Mouse (Mus musculus) liver, adult (tissue): ENCODE data around the gene Ap1b1.

Experiments
- GATA4 ChIP-seq: IDR thresholded peaks from 2 replicates; pipeline ENCODE4 v1.6.1; 2014; ENCODE audit warnings: mild to moderate bottlenecking, low read length; ENCODE audit not compliant: insufficient replicate concordance

Gene Ap1b1

DNA sequence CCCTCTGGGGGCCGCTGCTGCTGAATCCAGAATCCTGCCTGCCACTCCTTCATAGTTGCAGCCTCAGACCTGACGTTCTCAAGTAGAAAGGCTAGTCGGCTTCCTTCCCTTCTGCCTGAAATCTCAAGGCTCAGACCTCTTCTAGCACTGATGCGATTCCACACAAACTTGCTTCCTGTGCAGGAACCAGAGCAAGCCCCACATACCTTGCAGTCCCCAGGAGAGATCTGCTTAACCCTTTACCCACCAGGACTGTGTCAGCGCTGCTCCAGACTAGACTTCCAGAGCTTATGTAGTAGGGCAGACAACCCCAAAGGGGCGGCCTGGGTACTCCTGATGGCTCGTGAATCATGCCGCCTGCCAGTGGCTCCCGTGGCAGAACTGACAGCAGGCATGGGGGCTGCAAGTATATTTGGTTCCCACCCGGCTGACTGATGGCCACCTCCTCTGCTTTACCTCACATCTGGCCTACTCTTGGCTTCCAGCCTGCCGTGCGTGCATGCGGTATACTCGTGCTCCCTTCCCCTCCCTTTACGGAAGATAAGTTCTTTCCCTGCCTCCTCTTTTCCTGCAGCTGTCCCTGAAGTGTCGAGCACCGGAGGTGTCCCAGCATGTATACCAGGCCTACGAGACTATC lies 54.6 kb downstream of the Ap1b1 start:
- TF ChIP-seq GATA4, result no peak

DNA sequence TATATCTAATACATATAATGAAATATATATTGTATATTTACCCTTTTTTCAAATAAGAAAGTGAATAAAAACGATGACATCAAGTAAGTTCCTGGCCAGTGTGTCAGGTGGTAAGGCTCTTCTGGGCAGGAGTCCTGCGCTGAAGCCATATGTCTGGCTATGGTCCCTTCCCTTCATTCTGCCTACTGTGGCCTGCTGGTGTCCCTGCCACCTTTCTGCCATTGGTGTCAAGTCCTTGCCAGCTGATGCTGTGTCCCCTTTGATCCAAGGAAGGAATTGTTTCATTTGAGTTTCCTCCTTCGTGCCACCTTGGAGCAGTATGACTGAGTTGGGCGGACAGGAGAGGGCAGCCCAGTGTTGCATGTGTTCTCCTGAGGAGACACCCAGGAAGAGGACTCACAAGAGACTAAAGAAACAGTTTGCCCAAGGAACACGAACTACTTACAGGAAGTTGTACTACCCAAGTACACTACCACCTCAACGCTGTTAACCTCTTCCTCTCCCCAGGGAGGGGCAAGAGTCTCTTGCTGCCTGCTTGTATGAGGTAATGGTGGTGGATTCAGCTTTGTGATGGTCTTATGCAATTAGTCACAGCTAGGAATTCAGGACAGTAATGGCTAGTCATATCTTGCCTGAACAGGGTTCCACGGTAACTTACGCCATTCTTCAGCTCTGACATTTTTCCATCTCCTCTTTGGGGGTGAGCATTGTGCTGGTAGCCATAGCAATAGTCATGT lies 56.2 kb downstream of the Ap1b1 start:
- TF ChIP-seq GATA4, result no peak

DNA sequence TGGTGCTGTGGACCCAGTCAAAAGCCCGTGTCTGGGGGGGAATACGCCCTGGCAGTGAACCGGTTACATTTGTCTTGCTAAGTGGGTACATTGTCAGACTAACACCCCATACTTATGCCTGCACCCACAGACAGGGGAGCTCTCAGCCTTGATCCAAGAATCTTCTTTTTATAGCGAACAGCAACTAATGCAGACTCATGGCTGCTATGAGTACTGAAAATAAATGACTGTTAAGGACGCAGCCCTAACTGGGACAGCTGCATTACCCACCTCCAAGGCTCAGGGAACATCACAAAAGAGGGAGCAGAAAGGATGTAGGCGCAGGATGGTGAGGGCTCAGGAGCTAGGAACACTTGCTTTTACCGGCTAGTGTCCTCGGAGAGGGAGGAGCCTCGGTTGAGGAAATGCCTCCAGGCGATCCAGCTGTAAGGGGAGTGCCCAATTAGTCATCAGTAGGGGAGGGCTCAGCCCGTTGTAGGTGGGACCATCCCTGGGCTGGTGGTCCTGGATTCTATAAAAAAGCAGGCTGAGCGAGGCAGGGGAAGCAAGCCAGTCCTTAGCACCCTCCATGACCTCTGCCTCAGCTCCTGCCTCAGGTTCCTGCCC lies 59.8 kb downstream of the Ap1b1 start:
- no peak for TF ChIP-seq GATA4

DNA sequence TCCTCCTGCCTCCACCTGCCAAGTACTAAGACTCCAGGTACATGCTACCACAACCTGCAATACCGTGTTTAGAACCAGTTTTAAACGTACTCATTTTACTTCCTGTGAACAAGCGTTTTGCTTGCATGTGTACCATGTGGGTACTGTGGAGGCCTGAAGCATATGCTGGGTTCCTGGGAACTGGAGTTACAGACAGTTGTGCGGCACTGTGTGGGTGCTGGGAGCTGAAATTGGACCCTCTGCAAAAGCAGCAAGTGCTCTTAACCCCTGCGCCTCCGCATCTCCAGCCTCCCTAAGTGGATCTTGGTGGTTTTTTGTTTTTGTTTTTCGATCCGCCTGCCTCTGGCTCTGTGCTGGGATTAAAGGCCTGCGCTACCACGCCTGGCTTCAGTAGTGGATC lies 65.0 kb downstream of the Ap1b1 start:
- TF ChIP-seq GATA4, result no peak

DNA sequence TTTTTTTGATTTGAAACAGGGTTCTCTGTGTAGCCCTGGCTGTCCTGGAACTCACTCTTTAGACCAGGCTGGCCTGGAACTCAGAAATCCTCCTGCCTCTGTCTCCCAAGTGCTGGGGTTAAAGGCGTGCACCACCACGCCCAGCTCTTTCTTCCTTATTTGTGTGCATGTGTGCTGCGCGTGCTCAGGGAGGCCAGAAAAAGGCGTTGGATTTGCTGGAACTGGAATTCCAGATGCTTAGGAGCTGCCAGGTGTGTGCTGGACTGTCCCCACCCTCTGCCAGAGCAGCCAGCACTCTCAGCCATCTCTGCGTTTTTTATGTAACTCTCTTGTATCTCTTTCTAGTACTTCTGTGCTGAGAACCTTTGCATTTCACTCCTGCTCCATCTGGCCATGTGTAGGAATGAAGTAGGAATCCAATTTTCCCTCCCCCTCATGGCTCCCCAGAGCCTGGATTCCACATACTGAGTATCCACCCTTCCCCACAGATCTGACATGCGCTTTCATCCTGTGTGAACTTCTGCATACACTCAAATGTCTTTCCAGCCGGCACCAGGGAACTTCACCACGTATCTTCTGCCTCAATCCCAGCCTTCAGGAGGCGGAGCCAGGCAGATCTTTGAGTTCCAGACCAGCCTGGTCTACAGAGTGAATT lies 65.7 kb downstream of the Ap1b1 start:
- TF ChIP-seq GATA4, result no peak

DNA sequence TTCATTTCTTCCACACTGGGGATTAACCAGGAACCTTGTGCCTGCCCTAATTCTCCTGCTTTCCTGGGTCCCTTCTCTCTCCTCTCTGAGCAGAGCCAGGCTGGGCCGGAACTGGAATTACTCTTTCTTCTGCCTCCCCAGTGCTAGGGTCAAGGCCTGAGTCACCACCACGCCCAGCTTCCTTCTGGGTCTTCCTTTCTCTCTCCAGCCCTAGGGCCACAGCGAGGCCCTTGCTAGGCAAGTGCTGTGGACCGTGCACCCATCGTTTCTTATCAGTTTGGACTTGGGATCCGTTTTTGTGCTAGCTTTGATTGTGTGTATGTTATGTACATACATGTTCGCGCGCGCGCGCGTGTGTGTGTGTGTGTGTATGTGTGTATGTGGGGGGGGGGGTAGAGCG lies 67.5 kb downstream of the Ap1b1 start:
- no peak for TF ChIP-seq GATA4

DNA sequence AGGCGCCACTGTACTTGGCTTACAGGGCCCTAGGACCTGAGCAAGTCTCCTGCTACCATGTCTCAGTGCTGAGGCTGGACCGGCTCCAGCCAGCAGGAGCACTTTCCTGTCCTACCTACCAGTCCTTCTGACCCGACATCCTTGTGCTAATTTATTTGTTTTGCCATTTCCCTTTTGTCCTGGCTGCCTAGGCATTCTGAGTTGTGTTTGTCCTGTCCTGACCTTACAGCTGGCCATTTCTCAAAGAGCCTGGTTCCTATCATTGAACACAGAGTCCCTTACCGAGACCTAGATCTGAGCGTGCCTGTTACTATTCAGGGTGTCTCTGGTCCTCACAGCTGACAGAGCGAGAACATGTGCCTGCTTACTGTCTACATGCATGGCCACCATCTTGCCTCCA lies 68.2 kb downstream of the Ap1b1 start:
- no peak for TF ChIP-seq GATA4

DNA sequence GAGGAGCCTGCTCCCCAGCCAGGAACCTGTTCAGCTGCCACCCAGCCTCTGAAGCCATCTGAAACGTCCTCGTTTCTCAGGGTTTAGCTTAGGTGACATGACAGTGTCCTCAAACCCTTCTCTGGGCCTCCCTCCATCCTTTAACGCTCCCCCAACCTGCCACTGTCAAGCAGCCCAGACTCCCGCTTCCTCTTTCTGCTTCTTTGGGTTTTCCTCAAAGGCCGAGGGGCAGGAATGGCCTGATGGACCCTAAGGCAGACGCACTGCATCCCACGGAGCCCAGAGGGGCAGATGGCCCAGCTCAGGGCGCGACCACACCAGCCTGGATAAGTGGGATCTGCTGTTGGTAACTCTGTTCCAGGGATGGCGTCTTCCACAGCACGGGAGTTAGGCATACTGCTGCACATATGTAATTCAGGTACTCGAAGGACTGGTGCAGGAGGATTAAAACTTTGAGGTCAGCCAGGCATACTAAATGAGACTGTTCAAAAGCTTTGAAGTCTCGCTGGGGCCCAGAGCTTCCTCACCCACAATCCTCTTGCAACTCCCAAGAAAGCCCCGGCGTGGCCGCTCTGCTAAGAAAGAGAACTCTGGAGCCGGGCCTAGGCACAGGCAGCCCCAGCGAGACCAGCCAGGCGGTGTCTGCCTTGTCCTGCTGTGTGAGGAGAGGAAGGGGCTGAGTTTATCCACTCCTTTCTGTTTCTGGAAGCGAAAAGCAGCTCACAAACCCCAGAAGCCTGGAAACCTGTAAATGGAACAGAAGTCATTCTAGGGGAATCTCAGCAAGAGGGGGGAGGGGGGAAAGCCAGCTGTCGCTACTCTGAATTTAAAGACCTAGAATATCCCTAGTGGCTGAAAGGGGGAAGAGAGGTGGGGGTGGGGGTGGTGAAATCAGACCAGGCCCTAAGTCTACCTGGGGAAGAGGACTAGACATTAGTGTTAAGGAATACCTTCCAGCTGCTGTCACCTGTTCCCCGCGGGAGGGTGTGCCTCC lies 69.6 kb downstream of the Ap1b1 start:
- TF ChIP-seq GATA4, result no peak

DNA sequence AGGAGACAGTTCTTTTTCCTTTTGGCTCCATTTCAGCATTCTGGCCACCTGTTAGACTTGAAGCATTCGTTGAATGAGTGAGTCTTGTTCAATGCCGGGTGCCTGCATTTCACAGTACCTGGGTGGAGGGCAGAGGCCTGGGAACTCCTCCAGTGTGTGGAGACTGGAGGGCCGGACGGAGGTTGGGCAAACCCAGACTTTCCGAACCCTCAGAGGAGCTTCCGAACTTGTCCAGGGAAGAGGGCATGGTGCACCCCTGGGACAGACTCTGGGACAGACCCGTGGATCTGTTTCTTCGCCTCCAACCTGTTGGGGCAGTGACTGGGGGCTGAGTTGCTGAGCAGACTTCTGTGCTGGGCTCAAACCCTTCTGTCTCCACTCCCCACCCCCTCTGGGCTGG lies 70.4 kb downstream of the Ap1b1 start:
- no peak for TF ChIP-seq GATA4

DNA sequence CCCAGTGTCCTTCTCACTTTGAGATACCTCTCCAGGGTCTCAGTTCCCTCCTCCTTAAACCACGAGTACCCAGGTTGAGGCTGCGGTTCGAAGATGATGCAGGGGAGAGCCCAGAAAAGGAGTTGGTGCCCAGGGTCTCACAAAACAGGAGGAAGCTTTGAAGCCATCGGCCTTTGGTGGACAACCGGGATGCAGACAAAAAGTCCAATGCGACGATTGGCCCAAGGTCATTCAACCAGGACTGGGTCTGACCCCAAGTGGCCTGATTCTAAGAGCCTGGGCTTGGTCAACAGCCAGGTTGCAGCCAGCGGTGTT lies 70.9 kb downstream of the Ap1b1 start:
- TF ChIP-seq GATA4, result no peak

DNA sequence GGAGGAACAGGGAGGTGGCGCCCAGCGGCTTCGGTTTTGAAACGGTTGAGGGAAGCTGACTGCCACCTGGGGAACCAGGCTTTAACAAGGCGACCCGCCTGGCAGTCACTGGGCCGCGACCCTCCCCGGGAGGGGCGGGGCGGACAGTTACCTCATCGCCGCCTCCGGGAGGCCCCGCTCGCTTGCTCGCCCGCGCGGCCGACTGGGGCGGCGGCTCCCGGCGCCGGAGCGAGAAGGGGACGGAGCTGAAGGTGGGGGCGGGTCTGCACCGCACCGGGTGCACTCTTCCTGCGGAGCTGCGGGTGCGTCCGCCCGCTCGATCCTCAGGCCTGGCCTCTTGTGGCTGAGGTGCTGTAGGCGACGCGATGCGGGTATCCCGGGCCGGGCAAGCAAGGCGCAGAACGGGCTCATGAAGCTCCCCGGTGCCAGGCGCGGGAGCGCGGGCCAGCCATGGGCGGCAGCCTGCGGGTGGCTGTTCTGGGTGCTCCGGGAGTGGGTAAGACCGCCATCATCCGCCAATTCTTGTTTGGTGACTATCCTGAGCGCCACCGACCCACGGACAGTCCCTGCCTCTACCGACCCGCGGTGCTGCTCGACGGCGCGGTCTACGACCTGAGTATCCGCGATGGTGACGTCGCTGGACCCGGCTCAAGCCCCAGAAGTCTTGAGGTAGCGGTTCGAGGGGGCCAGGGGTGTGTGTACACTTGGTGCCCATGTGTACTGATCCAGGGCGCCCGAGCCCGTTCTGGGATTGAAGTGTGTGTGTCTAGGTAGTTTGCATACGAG lies 71.4 kb downstream of the Ap1b1 start, which contains the start of gene Rasl10a:
Gene Rasl10a (plus strand): TSS at position 273 of the 786 bp plus-strand sequence.
- TF ChIP-seq GATA4, result no peak

DNA sequence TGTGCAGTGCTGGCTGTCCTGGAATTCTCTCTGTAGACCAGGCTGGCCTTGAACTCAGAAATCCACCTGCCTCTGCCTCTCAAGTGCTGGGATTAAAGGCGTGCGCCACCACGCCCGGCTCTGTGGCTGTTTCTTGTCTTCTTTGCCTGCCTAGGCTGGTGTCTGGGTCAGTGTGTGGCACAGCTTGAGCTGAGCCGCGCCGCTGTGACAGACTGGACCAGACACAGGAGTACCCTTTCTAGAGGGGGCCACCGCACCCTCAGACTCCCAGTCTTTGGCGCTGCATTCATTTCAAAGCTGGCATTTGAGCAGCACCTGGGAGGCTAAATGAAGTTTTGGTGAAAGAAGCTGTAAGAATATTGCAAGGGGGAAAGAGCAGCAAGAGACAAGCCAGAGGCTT lies 72.2 kb downstream of the Ap1b1 start:
- TF ChIP-seq GATA4, result no peak

DNA sequence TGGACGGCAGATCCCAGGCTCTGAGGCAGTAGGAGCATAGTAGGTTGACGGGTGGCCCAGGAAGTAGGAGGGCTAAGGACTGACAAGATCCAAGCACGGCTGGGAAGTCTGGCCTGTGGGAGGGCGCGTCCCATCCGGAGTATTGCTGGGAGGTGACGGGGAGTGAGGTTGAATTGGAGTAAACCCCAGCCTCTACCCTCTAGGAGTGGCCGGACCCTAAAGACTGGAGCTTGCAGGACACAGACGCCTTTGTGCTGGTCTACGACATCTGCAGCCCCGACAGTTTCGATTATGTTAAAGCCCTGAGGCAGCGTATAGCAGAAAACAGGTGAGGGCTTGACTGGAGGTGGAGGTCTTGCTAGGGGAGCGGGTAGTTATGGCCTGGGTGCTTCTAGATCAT lies 72.6 kb downstream of the Ap1b1 start:
- no peak for TF ChIP-seq GATA4

DNA sequence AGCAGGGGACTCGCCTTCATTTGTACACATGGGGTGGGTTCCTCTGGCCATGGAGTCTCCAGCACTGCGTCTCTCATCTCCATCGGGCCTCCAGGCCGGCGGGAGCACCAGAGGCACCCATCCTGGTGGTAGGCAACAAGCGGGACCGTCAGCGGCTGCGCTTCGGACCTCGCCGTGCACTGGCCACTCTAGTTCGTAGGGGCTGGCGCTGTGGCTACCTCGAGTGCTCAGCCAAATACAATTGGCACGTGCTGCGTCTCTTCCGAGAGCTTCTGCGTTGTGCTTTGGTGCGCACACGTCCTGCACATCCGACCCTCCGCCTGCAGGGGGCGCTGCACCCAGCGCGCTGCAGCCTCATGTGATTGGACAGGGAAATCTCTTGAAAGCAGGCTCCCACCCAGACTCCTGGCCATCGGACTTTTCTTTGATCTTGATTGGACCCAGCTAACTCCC lies 73.1 kb downstream of the Ap1b1 start:
- no peak for TF ChIP-seq GATA4

DNA sequence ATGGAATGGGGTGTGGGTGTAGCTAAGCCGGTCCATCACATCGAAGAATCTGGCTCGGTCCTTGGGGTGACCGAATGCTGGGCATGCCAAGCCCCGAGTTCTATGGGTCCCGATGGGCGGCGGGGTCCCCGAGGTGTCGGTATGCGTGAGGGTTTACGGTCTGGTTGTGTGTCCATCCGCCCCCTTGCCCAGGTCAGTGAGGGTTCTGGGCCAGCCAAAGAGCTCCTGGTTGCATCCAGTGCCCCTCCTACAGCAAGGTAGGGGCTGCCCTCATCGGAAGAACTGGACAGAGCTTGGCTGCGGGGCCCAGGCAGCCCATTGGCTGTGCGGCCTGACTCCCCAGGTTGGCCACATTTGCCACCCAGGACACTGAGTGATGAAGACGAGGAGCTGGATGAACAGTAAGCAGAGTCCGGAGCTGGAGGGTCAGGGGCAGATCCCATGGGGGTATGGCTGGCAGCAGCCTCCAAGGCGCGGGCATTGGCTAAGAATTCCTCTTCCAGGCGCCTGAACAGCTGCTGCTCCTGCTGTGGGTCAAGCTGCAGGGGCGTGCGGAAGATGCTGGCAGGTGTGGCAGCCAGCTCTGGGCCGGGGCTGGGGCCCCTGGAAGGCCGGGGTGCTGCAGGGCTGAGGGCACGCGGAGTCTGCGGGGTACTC lies 74.3 kb downstream of the Ap1b1 start:
- no peak for TF ChIP-seq GATA4
